Mouse (Mus musculus) kidney, embryonic 15.5 days (tissue): ENCODE data around the gene Atp6v1e1. TPM values are rescaled to one million over a fixed set of nuclear protein-coding genes. Genes with fewer than 3 reads are reported as not detected.
"Not testable (repeated sequence)": the region's sequence is repeated elsewhere in the genome, so short reads cannot be mapped to it uniquely, and the experiment has no call there.

Experiments
- ATAC-seq: fragments of 200-750 bp; cut with Nextera tagmentation; replicated peaks from 2 replicates; pipeline ENCODE4 v1.8.0; 2017; ENCODE audit warnings: moderate TSS enrichment; ENCODE audit not compliant: low FRiP score
- H3K27ac ChIP-seq: fragments of 300-500 bp; sonication (generic); 2 replicates; pipeline ENCODE4 v1.5.1; 2015; ENCODE audit warnings: mild to moderate bottlenecking, inconsistent platforms
- H3K27me3 ChIP-seq: fragments of 300-500 bp; sonication (generic); 2 replicates; pipeline ENCODE4 v1.6.1; 2015; ENCODE audit warnings: inconsistent platforms
- H3K36me3 ChIP-seq: fragments of 300-500 bp; sonication (generic); 2 replicates; pipeline ENCODE4 v1.6.1; 2015; ENCODE audit warnings: inconsistent platforms
- H3K4me1 ChIP-seq: fragments of 300-500 bp; sonication (generic); 2 replicates; pipeline ENCODE4 v1.6.1; 2015; ENCODE audit warnings: inconsistent platforms
- H3K4me2 ChIP-seq: fragments of 300-500 bp; sonication (generic); 2 replicates; pipeline ENCODE4 v1.6.1; 2015; ENCODE audit warnings: moderate library complexity, mild to moderate bottlenecking, inconsistent platforms
- H3K4me3 ChIP-seq: fragments of 300-500 bp; sonication (generic); replicated peaks from 2 replicates; pipeline ENCODE4 v1.5.1; 2015; ENCODE audit warnings: mild to moderate bottlenecking, inconsistent platforms
- H3K9ac ChIP-seq: fragments of 300-500 bp; sonication (generic); 2 replicates; pipeline ENCODE4 v1.6.1; 2015; ENCODE audit warnings: mild to moderate bottlenecking, inconsistent platforms
- H3K9me3 ChIP-seq: fragments of 300-500 bp; sonication (generic); replicated peaks from 2 replicates; pipeline ENCODE4 v1.6.1; 2016; ENCODE audit warnings: inconsistent platforms
- WGBS: fragments of 180-500 bp; shearing (Covaris S2); methylation state at CpG from one replicate; pipeline ENCODE4 v1.1.7; 2015; ENCODE audit warnings: mixed read lengths; 5-methylcytosine and 5-hydroxymethylcytosine counted together
- polyA plus RNA-seq: library from polyadenylated mRNA; unstranded; fragments of >200 nt; fragmentation: Nextera tagmentation; extraction: Ambion mirVana; gene quantifications from 2 replicates; pipeline ENCODE4 v1.2.1, GENCODE M21; 2015

Atp6v1e1 gene
- polyA plus RNA-seq, 1 experiment from 2014 or later: 155 TPM

DNA sequence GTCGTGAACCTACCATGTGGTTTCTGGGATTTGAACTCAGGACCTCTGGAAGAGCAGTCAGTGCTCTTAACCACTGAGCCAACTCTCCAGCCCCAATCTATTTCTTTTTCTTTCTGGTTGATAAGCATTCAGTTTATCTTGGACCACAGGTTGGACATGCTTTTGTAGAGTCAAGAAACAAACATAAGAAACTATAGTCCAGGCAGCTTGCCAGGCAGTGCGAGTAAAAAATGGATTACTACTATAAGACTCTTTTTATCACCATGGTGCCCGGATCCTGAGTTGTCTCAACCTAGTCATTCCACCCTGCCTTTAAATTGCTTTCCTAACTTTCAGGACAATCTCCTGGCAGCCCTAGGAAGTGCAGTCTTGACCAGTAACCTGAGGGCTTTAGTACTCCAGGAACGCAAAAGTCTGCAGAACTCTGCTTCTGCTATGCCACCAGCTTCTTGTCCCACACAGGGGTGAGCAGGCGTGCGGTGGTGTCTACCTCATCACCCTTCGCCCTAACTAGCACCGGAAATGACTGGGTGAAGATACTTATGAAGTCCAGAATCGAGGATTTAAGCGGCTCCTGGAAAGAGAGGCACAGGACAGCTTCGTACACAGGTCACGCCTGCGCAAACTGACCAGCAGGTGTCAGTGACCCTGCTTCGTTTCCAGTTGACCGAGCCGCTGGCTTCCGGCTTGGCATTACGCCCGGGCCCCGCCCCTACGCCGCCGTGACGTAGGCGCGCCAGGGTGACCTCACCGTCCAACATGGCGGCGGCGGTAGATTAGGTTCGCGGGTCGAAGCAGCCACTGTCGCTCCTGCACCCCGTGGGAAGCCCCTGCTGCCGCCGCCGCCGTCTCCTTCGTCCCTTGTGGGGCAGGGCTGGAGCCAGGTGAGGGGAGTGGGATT lies 13.1 kb upstream of the Atp6v1e1 start, which contains the start of gene Bcl2l13:
Gene Bcl2l13, plus strand, starts transcription at position 739 of the 901 bp plus-strand sequence.
- peaks cover 15% of the 10 kb centered on the region for H3K4me1 ChIP-seq
- ATAC-seq: peak; percentile 93
- H3K9me3 ChIP-seq: no peaks in the 10 kb centered on the region
- H3K27ac ChIP-seq: peak within 1 kb of the TSS; percentile 97
- 4% methylated on average over 40 of the region's 40 CpGs for WGBS
- H3K4me2 ChIP-seq: peak within 1 kb of the TSS; percentile 66
- H3K27me3 ChIP-seq: no peaks in the 10 kb centered on the region
- H3K4me3 ChIP-seq: peak within 1 kb of the TSS; percentile 90
- peak within 1 kb of the TSS; percentile 92 for H3K9ac ChIP-seq
- 0 out of 2 replicates have a peak, but pooled peaks cover 7% of the 10 kb centered on the region for H3K36me3 ChIP-seq

DNA sequence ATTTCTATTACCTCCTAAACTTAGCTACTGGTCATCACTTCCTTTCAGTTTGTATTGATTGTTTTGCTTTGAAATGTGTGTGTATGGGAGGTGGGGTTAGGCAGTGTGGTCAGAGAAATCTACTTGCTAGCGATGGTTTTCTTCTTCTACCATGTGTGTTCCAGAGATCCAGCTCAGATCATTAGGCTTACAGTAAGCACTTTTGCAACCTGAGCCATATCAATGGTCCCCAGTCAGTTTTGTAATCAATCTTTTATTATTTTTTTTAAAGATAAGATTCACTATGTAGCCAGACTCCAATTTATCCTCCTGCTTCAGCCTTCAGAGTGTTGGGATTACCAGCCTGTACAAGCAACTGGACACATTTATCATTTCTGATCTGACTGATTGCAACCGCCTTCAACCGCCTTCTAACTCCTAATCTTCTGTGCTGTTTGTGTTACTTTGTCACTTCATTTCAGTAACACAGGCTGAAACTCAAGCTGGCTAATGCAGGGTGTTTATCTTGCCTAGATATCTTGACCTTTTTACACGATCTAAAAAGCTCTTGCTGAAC lies 12.3 kb upstream of the Atp6v1e1 start:
- H3K9me3 ChIP-seq: no peaks in the 10 kb centered on the region
- 0 out of 2 replicates have a peak, but pooled peaks cover 7% of the 10 kb centered on the region for H3K36me3 ChIP-seq
- H3K4me2 ChIP-seq: no peak overlapping the region
- ATAC-seq: no peak
- no peak overlapping the region for H3K27ac ChIP-seq
- no peaks in the 10 kb centered on the region for H3K27me3 ChIP-seq
- H3K9ac ChIP-seq: no peak overlapping the region
- 81% methylated on average over 4 of the region's 4 CpGs for WGBS
- H3K4me1 ChIP-seq: peaks cover 15% of the 10 kb centered on the region
- H3K4me3 ChIP-seq: no peak overlapping the region

- H3K27ac ChIP-seq: no peak overlapping the region
- H3K36me3 ChIP-seq: no peaks in the 10 kb centered on the region
- ATAC-seq: no peak
- no peaks in the 10 kb centered on the region for H3K9me3 ChIP-seq
- WGBS: 78% methylated on average over 4 of the region's 4 CpGs
- peaks cover 7% of the 10 kb centered on the region; the same call in 1 of the 2 replicates for H3K27me3 ChIP-seq
- H3K4me3 ChIP-seq: no peak overlapping the region
- no peak overlapping the region for H3K4me2 ChIP-seq
- H3K9ac ChIP-seq: no peak overlapping the region
- peaks cover 8% of the 10 kb centered on the region for H3K4me1 ChIP-seq
Observed at GRCm38 (mm10) chr6:120832097-120832496, 9.5 kb upstream of the Atp6v1e1 start.

DNA sequence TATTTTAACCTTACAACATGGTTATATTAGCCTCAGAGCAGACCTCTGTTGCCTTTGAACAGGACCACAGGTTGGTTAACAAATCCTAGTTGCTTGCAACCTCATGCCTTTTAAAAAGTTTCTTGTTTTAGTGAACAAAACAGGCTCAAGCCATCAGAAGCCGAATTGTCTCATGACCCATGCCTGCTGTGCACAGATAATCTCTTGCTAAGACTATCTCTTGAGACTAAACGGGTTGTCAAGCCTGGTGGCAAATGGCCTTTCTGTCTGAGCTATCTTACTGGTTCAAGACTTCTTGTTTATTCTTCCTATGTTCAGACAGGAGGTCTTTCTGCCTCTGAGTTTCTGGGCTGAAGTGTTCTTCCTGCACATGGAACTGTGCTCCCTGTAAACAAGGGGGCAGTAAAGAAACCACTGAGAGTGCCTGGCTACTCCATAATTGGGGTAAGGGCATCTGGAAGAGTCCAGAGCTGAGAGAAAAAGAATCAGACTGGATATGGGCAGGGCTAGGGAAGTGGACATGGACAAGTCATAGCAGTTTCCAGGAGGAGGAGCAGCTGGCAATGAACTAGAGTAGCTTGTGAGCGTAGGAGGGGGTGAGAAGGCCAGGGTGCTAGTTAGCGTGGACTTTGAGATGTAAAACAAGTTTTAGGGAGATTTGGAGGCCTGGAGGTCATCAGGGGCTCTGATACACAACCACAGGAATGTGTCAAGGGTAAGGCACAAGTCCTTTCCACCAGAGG lies 8.4 kb upstream of the Atp6v1e1 start:
- H3K27ac ChIP-seq: no peak overlapping the region
- no peak overlapping the region for H3K4me3 ChIP-seq
- H3K27me3 ChIP-seq: peaks cover 7% of the 10 kb centered on the region; the same call in 1 of the 2 replicates
- no peak for ATAC-seq
- H3K36me3 ChIP-seq: no peaks in the 10 kb centered on the region
- 58% methylated on average over 4 of the region's 4 CpGs for WGBS
- peaks cover 4% of the 10 kb centered on the region; the same call in 1 of the 2 replicates for H3K4me1 ChIP-seq
- no peak overlapping the region for H3K9ac ChIP-seq
- no peaks in the 10 kb centered on the region for H3K9me3 ChIP-seq
- H3K4me2 ChIP-seq: no peak overlapping the region

DNA sequence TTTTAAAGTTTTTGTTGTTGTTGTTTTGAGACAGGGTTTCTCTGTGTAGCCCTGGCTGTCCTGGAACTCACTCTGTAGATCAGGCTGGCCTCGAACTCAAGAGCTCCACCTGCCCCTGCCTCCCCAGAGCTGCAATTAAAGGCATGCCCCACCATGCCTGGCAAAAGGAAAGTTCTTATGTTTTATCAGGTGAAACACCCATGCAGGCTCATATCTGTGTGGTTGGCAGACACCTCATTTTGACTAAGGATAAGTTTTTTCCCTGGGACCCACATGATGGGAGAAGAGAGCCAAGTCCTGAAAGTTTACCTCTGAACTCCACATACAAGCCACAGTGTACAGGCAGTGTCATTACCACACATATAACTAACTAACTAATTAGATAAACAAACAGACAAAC lies 7.5 kb upstream of the Atp6v1e1 start:
- peak; percentile 60; the same call in 1 of the 2 replicates for ATAC-seq
- Histone ChIP-seq H3K27me3 (peaks cover 7% of the 10 kb centered on the region; the same call in 1 of the 2 replicates), H3K4me2 (no peak overlapping the region), H3K27ac (no peak overlapping the region), H3K9ac (no peak overlapping the region), H3K9me3 (no peaks in the 10 kb centered on the region), H3K4me1 (no peaks in the 10 kb centered on the region), H3K36me3 (no peaks in the 10 kb centered on the region), H3K4me3 (no peak overlapping the region)
- WGBS: 55% methylated on average over 1 of the region's 1 CpGs

DNA sequence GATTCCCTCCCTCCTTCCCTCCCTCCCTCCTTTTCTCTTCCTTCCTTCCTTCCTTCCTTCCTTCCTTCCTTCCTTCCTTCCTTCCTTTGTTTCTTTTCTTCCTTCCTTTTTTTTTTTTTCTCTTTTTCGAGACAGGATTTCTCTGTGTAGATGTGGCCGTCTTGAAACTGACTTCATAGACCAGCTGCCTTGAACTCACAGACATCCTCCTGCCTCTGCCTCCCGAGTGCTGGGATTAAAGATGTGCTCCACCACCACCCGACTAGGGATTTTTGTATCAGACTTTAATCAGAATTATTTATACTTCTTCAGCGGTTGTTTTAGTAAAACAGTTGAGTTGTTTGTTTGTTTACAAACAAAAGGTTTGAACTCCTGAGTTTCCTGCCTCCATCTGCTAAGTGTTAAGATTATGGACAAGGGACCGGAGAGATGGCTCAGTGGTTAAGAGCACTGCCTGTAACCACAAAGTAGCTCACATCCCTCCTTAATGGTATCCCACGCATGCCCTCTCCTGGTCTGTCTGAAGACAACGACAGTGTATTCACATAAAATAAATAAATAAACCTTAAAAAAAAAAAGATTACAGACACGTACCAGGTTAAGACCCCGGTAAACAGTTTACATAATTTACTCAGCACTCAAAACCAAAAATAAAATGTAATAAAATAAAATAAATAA lies 483 bp upstream of the Atp6v1e1 start:
- ATAC-seq: no peak
- H3K9me3 ChIP-seq: no peaks in the 10 kb centered on the region
- peak overlapping the region; percentile 80 for H3K4me3 ChIP-seq
- peak overlapping the region; percentile 66 for H3K27ac ChIP-seq
- 69% methylated on average over 10 of the region's 10 CpGs for WGBS
- peaks cover 21% of the 10 kb centered on the region for H3K4me1 ChIP-seq
- H3K36me3 ChIP-seq: peaks cover 13% of the 10 kb centered on the region
- no peak overlapping the region for H3K9ac ChIP-seq
- H3K4me2 ChIP-seq: peak overlapping the region; percentile 62
- peaks cover 7% of the 10 kb centered on the region; the same call in 1 of the 2 replicates for H3K27me3 ChIP-seq

- WGBS: 54% methylated on average over 5 of the region's 5 CpGs
- peak overlapping the region; percentile 72 for H3K9ac ChIP-seq
- peak overlapping the region; percentile 95; the same call in 1 of the 2 replicates for H3K27ac ChIP-seq
- H3K4me1 ChIP-seq: peaks cover 21% of the 10 kb centered on the region
- peaks cover 24% of the 10 kb centered on the region for H3K36me3 ChIP-seq
- ATAC-seq: no peak
- H3K9me3 ChIP-seq: 0 out of 2 replicates have a peak, but pooled peaks cover 4% of the 10 kb centered on the region
- peak overlapping the region; percentile 80 for H3K4me3 ChIP-seq
- H3K27me3 ChIP-seq: no peaks in the 10 kb centered on the region
- H3K4me2 ChIP-seq: peak overlapping the region; percentile 62
Observed at GRCm38 (mm10) chr6:120821715-120822114, 878 bp downstream of the Atp6v1e1 start.

- WGBS: 93% methylated on average over 1 of the region's 1 CpGs
- ATAC-seq: no peak
- peaks cover 24% of the 10 kb centered on the region for H3K36me3 ChIP-seq
- H3K27ac ChIP-seq: no peak overlapping the region
- peak overlapping the region; percentile 80; the same call in 1 of the 2 replicates for H3K4me3 ChIP-seq
- H3K4me1 ChIP-seq: peaks cover 21% of the 10 kb centered on the region
- H3K27me3 ChIP-seq: no peaks in the 10 kb centered on the region
- 0 out of 2 replicates have a peak, but pooled peaks cover 4% of the 10 kb centered on the region for H3K9me3 ChIP-seq
- no peak overlapping the region for H3K9ac ChIP-seq
- H3K4me2 ChIP-seq: peak overlapping the region; percentile 62
Observed at GRCm38 (mm10) chr6:120820941-120821340, 1.7 kb downstream of the Atp6v1e1 start.

DNA sequence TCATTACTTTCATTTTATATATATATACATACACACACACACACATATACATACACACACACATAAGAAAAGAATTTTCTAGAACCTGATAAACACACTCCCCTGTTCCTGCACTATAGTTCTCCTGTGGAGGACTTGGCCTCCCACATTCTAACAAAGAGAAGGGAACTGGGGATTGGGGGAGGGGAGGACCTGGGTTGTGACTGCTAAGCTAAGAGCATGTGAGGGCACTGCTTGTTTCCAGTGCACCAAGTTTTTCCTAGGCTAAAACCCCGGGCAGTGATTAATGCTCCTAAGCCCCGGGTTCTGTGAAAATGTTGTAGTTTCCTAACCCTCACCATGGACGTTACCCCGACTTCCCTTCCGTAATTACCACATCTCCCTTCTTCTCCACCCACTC lies 2.4 kb downstream of the Atp6v1e1 start:
- Histone ChIP-seq H3K9ac (no peak overlapping the region), H3K27me3 (no peaks in the 10 kb centered on the region), H3K4me2 (0 out of 2 replicates have a peak overlapping the region, but pooled peaks have one; percentile 12), H3K4me1 (peaks cover 21% of the 10 kb centered on the region), H3K4me3 (no peak overlapping the region), H3K27ac (no peak overlapping the region), H3K9me3 (0 out of 2 replicates have a peak, but pooled peaks cover 4% of the 10 kb centered on the region), H3K36me3 (peaks cover 24% of the 10 kb centered on the region)
- 89% methylated on average over 5 of the region's 5 CpGs for WGBS
- no peak for ATAC-seq

DNA sequence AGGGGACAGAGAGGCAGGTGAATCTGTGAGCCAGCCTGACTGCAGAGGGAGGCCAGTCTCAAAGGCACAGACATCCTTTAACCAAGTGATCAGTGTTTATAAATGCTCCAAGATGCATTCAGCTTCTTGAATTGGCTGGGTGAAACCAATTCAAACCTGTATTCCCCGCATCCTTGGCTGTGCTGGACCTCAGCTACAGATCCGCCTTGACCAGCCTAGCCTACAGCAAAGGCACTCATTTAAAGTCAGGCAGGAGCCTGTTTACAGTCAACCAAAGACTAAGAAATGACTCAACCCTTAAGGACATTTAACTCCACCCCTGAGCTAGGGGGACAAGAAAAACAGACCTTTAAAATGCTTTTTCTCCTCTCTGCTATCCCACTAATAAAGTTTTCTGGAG lies 3.3 kb downstream of the Atp6v1e1 start:
- Histone ChIP-seq H3K36me3 (peaks cover 24% of the 10 kb centered on the region), H3K9me3 (0 out of 2 replicates have a peak, but pooled peaks cover 4% of the 10 kb centered on the region), H3K9ac (no peak overlapping the region), H3K27me3 (no peaks in the 10 kb centered on the region), H3K4me2 (no peak overlapping the region), H3K27ac (no peak overlapping the region), H3K4me3 (no peak overlapping the region), H3K4me1 (peaks cover 21% of the 10 kb centered on the region)
- 97% methylated on average over 2 of the region's 2 CpGs for WGBS
- no peak for ATAC-seq

GRCm38 (mm10) chr6:120811999-120812398 lies 10.6 kb downstream of the Atp6v1e1 start:
- H3K4me1 ChIP-seq, H3K4me2 ChIP-seq: not testable (repeated sequence)

More at GRCm38 (mm10) chr6:120811999-120812398, 10.6 kb downstream of the Atp6v1e1 start:
- H3K4me3 ChIP-seq, H3K9me3 ChIP-seq, H3K27me3 ChIP-seq, H3K9ac ChIP-seq, ATAC-seq, H3K27ac ChIP-seq: not testable (repeated sequence)
- peaks cover 47% of the 10 kb centered on the region for H3K36me3 ChIP-seq
- 94% methylated on average over 8 of the region's 10 CpGs for WGBS
